Mouse (Mus musculus) gastrocnemius, postnatal 4 days (tissue): ENCODE data around the gene Smarcc2. TPM values are rescaled to one million over a fixed set of nuclear protein-coding genes. Genes with fewer than 3 reads are reported as not detected.
"Not testable (repeated sequence)": the region's sequence is repeated elsewhere in the genome, so short reads cannot be mapped to it uniquely, and the experiment has no call there.

Source experiments
- DNase-seq, 2 experiments: peaks; one replicate each; pipeline ENCODE4 v3.0.0; 2021 to 2022; ENCODE audit warnings: low spot score in 2 of 2, mixed read lengths in 2 of 2
- total RNA-seq, 2 experiments: library from RNA; stranded (reverse); gene quantifications; 2 replicates each; pipeline ENCODE4 v1.2.3; 2021

Smarcc2 gene
- total RNA-seq, 2 experiments from 2014 or later, result 90.8 to 91.2 TPM

- DNase-seq, result no peak
Measured at GRCm38 (mm10) chr10:128441324-128442119, 17.5 kb upstream of the Smarcc2 start.

GRCm38 (mm10) chr10:128442718-128443117, 16.3 kb upstream of the Smarcc2 start:
- no peak for DNase-seq

DNA sequence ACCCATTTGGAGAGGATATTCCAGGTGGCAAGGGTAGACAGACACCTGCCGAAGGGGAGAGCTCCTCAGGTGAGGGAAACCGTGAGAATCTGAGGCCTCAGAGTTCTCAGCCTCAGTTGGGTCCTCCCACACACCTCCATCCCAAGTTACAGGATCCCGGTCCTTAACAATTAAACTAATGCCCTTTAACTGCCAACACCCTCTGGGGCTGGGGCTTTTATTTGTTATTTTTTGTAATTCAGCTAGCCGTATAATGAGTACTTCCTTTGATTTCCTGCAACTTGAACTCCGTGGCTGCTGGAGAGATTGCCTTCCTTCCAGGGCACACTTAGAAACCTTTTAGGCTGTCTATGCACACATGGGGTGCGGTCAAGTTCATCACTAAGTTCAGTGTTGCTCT, 14.7 kb upstream of the Smarcc2 start:
- no peak for DNase-seq

- no peak for DNase-seq
Measured at GRCm38 (mm10) chr10:128445407-128445806, 13.6 kb upstream of the Smarcc2 start.

DNA sequence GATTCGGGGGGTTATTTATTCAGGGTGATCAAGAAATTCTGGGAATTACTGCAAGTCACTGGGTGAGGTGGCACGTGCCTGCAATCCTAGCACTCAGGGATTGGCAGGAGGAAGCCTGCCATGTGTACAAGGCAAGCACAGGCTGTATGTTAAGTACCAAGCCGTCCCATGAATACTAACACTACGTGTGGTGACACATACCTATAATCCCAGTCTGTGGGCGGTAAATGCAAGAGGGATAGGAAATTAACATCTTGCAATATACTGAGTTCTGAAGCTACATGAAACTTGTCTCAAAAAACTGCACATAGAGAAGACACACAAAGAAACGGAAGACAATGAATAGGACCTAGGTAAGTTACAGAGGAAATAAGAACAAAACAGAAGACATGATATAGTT, 8.0 kb upstream of the Smarcc2 start:
- DNase-seq, result no peak

DNA sequence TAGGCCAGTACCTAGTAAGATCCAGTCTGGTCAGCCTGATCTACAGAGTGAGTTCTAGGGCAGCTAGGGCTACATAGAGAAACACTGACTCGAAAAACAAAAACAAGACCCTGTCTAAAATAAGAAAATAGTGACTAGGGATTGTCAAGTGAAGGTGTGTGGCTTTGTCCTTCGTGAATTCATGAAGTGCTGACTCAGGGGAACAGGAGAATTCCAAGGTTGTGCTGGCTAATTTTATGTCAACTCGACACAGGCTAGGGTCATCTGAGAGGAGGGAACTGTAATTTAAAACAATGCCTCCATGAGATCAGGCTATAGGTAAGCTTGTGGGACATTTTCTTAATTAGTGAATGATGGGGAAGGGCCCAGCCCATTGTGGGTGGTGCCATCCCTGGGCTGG, 4.6 kb upstream of the Smarcc2 start:
- no peak for DNase-seq

DNA sequence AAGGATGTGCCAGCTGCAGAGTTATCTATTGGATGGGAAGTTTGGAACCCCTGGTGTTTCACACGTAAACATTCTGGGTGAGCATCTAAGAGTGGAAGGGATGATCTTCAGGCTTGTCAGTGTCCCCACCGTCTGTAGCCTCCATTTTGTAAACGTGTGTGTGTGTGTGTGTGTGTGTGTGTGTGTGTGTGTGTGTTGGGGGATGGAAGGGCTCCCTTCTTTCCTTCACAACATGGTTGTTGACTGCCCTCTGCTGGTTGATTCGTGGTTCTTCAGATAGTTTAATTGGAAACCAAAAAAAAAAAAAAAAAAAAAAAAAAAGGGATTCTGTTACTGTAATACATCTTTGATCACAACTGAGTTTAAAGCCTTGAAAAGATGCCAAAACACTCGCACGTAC, 3.8 kb upstream of the Smarcc2 start:
- peak; percentile 55 to 74 for DNase-seq

DNA sequence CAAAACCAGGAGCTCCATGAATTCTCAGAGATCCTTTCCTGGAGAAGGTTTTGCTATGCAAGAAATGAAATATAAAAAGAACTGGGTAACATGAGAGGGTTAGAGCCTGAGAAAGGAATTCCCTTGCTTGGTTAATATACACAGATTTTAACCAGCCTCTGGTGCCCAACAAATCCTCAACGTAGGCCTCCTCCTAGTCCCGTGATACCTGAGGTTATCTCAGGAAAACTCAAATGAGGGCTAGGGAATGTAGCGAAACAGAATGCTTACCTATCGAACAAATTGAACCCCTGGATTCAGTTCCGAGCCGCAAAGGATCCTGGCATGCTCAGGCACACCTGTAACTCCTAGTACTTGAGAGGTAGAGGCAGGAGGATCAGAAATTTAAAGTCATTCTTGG, 1.4 kb upstream of the Smarcc2 start:
- DNase-seq, result no peak

GRCm38 (mm10) chr10:128458348-128458718, 715 bp upstream of the Smarcc2 start:
- DNase-seq, result peak; percentile 88 to 93

GRCm38 (mm10) chr10:128459409-128460269, 591 bp downstream of the Smarcc2 start:
- DNase-seq, result peak in 1 of 2 experiments; percentile 37

- no peak for DNase-seq
Measured at GRCm38 (mm10) chr10:128460270-128460630, 1.2 kb downstream of the Smarcc2 start.

- DNase-seq, result no peak
Measured at GRCm38 (mm10) chr10:128474366-128474765, 15.3 kb downstream of the Smarcc2 start.

GRCm38 (mm10) chr10:128486370-128486769, 27.3 kb downstream of the Smarcc2 start:
- DNase-seq, result no peak

DNA sequence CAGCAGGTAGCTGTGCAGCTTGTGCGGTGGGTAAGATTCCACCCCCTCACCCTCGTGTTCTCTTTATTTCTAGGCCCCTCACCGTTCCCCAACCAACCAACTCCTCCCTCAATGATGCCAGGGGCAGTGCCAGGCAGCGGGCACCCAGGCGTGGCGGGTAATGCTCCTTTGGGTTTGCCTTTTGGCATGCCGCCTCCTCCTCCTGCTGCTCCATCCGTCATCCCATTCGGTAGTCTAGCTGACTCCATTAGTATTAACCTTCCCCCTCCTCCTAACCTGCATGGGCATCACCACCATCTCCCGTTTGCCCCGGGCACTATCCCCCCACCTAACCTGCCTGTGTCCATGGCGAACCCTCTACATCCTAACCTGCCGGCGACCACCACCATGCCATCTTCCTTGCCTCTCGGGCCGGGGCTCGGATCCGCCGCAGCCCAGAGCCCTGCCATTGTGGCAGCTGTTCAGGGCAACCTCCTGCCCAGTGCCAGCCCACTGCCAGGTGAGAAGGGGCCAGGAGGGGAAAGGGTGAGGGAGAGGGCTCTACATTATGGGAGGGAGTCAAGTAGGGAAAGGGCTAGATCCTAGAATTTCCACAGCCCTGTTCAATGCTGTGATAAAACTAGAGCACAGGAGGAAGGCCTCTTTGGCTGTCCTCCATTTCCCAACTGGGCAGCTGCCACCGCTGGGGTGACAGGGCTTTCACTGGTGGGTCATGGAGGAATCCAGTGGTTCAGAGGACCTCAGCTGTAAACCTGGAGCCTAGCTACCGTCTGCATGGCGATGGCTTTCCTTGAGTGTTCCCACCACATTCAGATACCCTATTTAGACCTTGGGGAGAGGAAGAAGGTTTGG, 29.0 kb downstream of the Smarcc2 start:
- DNase-seq, result no peak

GRCm38 (mm10) chr10:128488776-128489175, 29.7 kb downstream of the Smarcc2 start:
- no peak for DNase-seq

DNA sequence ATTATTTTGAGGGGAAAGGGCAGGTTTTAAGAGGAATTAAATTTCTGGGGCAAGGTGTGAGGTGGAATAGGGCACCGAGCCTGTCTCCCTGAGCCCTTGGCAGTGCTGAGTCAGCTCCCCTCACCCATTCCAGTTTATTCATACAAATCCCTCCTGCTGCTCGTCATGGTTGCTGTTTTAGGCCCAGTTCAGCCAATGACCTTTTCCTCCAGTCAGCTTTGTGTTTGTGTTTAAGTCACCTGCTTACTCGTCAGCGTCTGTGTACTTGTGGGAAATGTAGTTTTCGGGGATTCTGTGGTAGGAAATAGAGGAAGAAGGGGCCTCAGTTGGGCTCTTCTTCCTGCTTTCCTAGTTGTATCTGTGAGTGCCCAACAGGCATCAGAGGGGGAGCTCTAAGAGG, 30.3 kb downstream of the Smarcc2 start:
- no peak for DNase-seq

DNA sequence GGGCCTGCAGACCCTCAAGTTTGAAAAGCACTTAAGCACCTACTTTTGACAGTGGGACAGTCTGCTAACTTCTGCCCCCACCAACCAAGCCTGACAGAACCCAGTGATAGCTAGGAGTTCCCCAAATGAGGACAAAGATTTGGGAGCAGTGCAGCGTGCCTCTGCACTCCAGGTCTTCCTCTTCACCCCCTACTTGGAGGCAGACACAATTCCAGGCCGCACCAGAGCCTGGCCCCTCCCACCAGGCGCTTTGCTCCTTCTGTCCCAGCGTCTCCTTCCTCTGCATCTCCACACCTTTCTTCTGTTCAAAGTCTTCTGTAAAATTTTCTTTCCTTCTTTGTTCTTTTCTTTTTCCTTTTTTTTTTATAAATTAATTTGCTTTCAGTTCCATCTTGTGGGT, 30.7 kb downstream of the Smarcc2 start:
- DNase-seq, result no peak

DNA sequence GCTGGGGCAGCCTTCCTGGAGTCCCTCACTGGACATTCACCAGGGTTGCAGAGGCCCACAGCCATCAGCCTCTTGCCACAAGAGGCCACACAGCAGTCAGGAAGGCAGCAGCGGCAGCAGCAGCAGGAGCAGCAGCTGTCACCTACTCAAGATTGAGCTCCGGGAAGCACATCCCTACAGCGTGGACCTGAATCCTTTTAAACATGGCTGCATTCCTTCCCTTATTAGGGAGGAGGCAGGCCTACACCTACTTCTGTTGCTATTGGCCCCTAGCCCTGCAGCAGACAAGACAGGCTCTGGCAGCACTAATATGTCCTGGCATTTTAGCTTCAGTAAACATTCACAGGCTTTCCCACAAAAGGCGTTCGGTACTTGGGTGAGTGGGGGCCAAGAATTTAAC, 31.2 kb downstream of the Smarcc2 start:
- DNase-seq, result no peak

DNA sequence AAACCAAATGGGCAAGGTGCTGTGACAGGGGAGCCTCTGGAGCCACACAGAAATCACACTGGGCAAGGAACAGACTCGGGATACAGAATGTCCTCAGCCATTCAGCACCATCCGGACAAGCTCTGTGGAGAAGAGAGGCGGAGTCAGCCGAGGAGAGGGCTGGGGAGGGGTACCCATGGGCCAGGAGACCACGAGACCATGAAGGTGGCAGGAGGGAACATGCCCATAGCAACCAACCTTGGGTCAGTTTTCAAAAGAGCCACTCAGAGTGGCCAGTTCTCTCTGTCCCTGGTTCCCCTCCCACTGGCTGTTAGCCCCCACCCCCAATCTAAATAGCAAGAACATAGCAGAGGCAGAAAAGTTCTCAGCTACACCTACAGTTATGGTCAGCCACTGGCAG, 31.9 kb downstream of the Smarcc2 start:
- no peak for DNase-seq

GRCm38 (mm10) chr10:128491495-128491894, 32.4 kb downstream of the Smarcc2 start:
- no peak for DNase-seq

- not testable (repeated sequence) for DNase-seq
Measured at GRCm38 (mm10) chr10:128492051-128492450, 33.0 kb downstream of the Smarcc2 start.
